Mouse (Mus musculus) olfactory bulb, adult 2 months (tissue): Measurements from ENCODE around the gene Hist1h4k.

Experiments used
- CTCF ChIP-seq: fragments of 200-500 bp; IDR thresholded peaks from 2 replicates; pipeline ENCODE4 v1.5.1; 2012; ENCODE audit warnings: low read depth, mild to moderate bottlenecking, low read length, moderate library complexity; ENCODE audit not compliant: insufficient read depth
- POLR2A ChIP-seq: fragments of 200-500 bp; IDR thresholded peaks from 2 replicates; pipeline ENCODE4 v1.6.1; 2012; ENCODE audit warnings: mild to moderate bottlenecking, low read depth, low read length, moderate library complexity; ENCODE audit not compliant: insufficient read depth

- no peak for TF ChIP-seq POLR2A
- TF ChIP-seq CTCF, result no peak
These were observed 31.8 kb downstream of the Hist1h4k start for GRCm38 (mm10) chr13:21718381-21719080.
